Mouse (Mus musculus): ENCODE measurements around the gene Apbb2.

Apbb2 gene

GRCm38 (mm10) chr5:66545573-66546141 lies 72.9 kb downstream of the Apbb2 start:
- DNase-seq, result no peak

- DNase-seq, result no peak
Measured at GRCm38 (mm10) chr5:66543761-66544160, 74.8 kb downstream of the Apbb2 start.

- DNase-seq, result no peak
Measured at GRCm38 (mm10) chr5:66543344-66543743, 75.2 kb downstream of the Apbb2 start.

DNA sequence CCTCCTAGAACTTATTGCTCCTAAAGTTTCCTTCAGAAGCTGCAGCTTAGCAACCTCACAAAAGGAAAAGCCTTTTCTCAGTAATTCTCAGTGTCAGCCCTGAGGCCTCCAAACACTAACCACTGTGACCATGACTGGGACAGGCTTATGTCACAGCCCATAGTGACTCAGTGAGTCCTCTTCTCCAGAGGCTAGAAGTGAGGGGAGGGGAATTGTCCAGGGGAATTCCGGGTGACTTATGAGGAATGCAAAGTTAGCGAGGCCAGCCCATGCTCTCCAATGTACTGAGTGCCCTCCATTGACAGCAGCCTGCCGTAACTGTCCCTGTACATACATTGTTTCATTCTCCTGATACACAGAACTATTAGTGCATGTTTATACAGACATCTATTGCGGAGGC lies 76.1 kb downstream of the Apbb2 start:
- DNase-seq, result no peak

GRCm38 (mm10) chr5:66541385-66541784 lies 77.2 kb downstream of the Apbb2 start:
- no peak for DNase-seq

DNA sequence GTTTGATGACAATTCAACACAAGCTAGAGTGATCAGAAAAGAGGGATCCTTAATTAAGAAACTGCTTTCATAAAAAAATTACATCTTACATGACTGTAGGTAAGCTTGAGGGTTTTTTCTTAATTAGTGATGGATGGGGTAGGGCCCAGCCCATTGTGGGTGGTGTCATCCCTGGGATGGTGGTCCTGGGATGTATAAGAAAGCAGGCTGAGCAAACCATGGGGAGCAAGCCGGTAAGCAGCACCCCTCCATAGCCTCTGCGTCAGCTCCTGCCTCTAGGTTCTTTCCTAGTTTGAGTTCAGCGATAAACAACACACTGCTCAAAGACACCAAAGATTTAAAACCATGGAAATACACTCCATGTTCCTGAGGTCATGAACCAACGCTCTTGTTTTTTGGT lies 78.3 kb downstream of the Apbb2 start:
- DNase-seq, result no peak

- no peak for DNase-seq
Measured at GRCm38 (mm10) chr5:66537811-66538210, 80.8 kb downstream of the Apbb2 start.

DNA sequence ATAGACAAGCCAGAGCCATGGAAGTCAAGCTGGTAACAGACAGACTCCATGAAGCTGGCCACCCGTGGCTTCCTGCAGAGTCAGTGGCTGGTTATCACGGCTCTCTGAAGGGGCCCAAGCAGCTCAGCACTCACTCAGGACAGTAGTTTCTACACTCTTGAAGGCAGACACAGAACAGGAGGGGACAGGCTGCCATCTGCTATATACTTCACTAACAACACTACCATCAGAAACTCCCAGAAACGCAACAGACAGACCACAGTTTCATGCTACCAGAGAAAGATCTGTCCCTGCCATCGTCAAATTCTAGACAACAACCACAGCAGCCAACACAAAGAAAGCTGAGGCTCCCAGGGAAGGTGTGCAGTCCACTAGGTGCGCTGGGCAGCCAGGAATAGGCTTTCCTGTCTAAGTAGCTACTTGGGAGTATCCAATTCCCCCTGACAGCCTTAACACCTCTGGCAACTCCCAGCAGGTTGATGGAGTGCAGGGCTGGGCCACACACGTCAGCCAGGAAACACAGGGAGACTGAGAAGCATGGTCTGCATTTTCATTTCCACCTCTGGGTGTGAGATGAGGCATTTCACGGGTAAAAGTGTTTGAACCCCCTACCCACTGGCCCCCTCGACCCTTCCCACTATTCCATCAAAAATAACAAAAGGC lies 81.8 kb downstream of the Apbb2 start:
- DNase-seq, result no peak

- DNase-seq, result no peak
Measured at GRCm38 (mm10) chr5:66535566-66536236, 82.9 kb downstream of the Apbb2 start.

DNA sequence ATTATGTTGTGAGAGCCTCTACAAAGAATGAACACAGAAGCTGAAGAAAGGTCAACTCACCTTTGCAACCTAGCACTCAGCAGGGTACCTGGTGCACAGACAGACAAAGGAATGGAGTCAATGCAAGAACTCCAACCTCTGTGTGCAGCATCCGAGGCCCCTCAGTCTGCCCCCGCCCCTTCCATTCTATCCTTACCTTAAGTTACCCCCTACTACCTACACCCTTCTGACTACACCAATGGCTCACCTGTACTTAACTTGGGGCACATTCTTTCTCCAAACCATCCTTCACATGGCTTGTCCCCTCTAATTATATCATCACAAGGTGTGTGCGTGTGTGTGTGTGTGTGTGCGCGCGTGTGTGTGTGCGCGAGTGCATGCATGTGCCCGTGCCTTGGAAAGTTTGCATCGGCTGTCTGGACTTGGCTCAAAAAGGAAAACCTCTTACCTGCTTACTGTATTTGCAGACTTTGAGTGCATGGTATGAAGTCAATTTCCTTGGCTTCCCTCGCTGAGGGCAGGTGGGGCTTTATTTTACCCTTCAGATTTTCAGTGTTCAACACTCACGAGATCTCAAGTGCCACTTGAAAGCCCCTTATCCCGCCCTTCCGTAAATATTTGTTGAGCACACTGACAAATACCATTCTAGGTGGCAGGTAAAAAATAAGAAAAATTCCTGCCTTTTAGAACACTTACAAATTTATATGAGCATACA lies 84.7 kb downstream of the Apbb2 start:
- no peak for DNase-seq

- DNase-seq, result no peak
Measured at GRCm38 (mm10) chr5:66532827-66533226, 85.8 kb downstream of the Apbb2 start.

DNA sequence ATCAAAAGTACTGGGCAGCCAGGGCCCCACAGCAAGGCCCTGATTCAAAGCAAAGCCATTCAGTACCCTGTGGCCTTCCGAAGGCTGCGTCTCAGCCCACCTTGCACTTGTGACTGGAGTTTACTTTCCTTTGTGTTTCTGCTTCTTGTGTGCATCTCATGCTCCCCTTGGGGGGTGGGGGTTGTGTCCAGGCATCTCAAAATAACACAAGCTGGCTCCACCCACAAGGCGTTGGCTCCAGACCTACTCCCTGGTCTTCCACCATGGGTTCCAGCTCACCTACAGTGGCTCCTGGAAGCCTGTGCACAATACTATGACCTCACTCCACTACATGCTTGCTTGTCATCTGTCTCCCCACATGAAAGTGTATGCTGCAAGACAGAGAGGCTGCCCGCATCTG lies 88.2 kb downstream of the Apbb2 start:
- DNase-seq, result no peak

DNA sequence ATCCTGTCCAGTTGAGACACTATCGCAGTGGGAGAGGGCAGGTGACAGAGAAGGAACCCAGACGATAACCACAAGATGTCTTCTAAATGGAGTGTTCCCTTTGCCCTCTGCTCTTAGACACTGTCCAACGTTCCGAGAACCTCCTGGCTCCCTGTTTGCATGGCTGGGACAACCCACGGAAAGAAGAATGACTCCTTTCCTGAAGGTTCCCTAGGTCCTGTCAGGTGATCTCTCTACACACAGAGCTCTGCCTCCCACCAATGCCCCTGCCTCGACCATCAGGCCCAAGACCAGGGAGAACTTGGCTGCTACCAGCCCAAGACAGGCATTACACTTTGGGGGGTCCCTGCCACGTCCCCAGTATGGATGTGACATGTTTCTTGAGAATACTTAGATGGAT lies 89.0 kb downstream of the Apbb2 start:
- no peak for DNase-seq

GRCm38 (mm10) chr5:66528567-66528966 lies 90.0 kb downstream of the Apbb2 start:
- DNase-seq, result no peak

GRCm38 (mm10) chr5:66527090-66527489 lies 91.5 kb downstream of the Apbb2 start:
- no peak for DNase-seq

- DNase-seq, result no peak
Measured at GRCm38 (mm10) chr5:66525002-66525401, 93.6 kb downstream of the Apbb2 start.

DNA sequence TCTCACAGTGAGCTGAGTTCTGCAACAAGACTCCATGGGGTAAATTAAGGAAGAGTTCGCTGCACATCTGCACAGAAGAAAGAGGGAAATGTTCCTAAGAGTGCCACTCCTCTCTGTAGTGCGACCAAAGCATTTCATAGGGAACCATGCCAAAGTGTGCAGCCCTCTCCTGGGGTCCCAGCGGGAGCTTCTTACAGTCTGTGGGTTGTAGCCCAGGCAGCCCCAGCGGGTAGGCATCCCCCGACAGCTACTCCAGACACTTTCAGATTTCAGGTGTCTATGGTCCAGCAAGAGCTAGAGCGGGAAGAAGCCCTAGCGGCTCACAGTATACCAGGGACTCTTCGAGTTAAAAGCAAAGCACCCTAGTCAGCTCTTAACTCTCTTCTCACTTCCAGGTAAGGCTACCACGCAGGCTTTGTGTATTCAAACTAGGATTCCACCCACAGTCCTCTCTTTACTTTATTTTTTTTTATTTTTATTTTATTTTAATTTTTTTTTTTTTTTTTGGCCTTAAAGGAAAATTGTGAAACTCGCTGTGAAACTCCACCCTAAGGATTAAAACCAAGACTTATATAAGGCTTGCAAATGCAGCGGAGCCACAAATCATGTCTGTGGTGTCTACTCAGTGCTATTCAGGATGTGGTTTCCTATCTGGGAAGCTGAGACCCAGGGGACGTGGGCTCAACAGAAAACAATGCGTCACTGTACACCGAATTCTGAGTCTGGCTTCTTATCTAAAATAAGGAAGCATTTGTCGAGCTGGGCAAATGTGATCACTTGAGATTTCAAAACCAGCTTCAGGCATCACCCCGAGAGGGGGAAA lies 94.7 kb downstream of the Apbb2 start:
- DNase-seq, result no peak

GRCm38 (mm10) chr5:66521250-66521649 lies 97.3 kb downstream of the Apbb2 start:
- no peak for DNase-seq

- DNase-seq, result no peak
Measured at GRCm38 (mm10) chr5:66519511-66519910, 99.1 kb downstream of the Apbb2 start.

DNA sequence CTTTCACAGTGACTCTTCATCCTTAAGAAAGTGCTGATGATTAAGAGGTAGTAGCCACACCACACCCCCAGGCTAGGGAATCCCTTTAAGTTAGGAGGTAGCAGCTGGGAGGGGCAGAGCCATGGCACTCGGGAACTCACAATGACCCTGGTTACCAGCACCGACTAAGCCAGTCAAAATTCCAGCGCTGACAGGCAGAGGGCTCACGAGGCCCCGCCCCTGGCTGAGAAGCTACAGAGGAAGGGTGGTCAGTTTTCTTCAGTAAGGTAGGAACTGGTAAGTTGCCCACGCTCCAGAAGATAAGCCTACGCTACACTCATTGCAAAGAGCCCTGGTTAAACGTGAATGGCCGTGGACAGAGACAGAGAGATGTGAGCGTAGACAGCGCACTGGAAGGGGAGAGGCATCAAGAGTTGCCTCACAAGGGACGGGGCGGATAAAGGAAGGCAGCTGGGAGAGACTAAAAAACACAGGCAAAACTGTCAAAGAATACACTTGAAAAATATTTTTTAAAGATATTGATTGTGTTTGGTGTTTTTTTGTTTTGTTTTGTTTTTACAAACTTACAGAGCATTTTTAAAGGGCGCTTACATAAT lies 100.1 kb downstream of the Apbb2 start:
- no peak for DNase-seq

DNA sequence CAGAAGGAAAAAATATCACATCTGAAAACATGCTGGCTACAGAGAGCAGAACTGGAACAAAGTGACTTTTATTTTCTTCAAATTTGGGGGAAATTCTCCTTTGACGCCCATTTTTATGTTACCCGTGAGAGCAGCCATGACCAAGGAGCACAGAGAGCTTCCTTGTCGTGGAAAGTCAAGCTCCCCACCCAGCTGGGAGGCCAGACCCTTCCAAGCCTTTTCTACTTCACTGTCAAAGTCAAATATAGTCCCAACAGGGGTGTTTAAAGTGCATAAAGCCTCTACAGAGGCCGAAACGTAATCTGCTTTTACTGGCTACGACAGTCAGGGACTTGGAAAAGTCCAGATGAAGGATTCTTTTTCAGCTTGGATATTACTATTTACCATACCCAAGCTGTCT lies 101.1 kb downstream of the Apbb2 start:
- no peak for DNase-seq

GRCm38 (mm10) chr5:66516311-66516710 lies 102.3 kb downstream of the Apbb2 start:
- DNase-seq, result no peak

DNA sequence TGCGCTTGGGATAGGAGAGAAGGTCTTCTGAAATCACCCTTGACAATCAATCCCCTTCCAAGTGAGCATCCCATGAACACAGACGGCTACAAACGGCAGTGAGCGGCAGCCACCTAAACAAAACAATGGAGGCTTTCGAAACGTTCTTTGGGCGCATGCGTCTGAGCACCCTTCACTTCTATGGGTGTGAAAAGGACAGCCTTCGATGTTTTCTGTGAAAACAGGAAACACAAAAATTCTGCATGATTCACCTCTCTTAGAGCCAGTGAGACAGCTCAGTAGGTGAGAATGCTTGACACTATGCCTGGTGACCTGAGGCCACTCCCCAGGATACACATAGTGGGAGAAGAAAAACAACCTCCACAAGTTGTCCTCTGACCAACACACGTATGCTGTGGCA lies 103.3 kb downstream of the Apbb2 start:
- no peak for DNase-seq

Data from right cerebral cortex, postnatal 4 days (tissue).